Mouse (Mus musculus): ENCODE data around the gene Cnksr2. TPM values are rescaled to one million over a fixed set of nuclear protein-coding genes. Genes with fewer than 3 reads are reported as not detected.

Cnksr2 gene
- polyA plus RNA-seq, 1 experiment from 2014 or later: 3.6 TPM

GRCm38 (mm10) chrX:157920093-157920492 is 123.0 kb downstream of the Cnksr2 start:
- no peaks in the 10 kb centered on the region for H3K4me1 ChIP-seq (ENCODE audit: control insufficient read depth, insufficient read depth, low read length)
- H3K9me3 ChIP-seq (ENCODE audit: control insufficient read depth, low read depth, low read length): no peaks in the 10 kb centered on the region
- no peaks in the 10 kb centered on the region for H3K27me3 ChIP-seq (ENCODE audit: control insufficient read depth, insufficient read depth, low read length)
- no peaks in the 10 kb centered on the region for H3K36me3 ChIP-seq (ENCODE audit: control insufficient read depth, insufficient read depth, low read length)
- H3K4me2 ChIP-seq (replicated peaks; ENCODE audit: low read depth, low read length): no peak overlapping the region
- 82% methylated on average over 3 of the region's 3 CpGs for WGBS
- no peak overlapping the region for H3K9ac ChIP-seq (replicated peaks; ENCODE audit: low read depth, low read length)
- no peak for ATAC-seq (ENCODE audit: insufficient number of reproducible peaks, insufficient read depth, low FRiP score, low read depth)
- no peak overlapping the region for H3K4me3 ChIP-seq (ENCODE audit: low read depth, low read length)
- no peak overlapping the region for H3K27ac ChIP-seq (ENCODE audit: low read length)

GRCm38 (mm10) chrX:157829983-157830382 is 213.1 kb downstream of the Cnksr2 start:
- no peaks in the 10 kb centered on the region for H3K27me3 ChIP-seq (ENCODE audit: control insufficient read depth, insufficient read depth, low read length)
- no peak overlapping the region for H3K4me2 ChIP-seq (replicated peaks; ENCODE audit: low read depth, low read length)
- H3K36me3 ChIP-seq (ENCODE audit: control insufficient read depth, insufficient read depth, low read length): no peaks in the 10 kb centered on the region
- WGBS: 75% methylated on average over 4 of the region's 4 CpGs
- no peak overlapping the region for H3K4me3 ChIP-seq (ENCODE audit: low read depth, low read length)
- ATAC-seq (ENCODE audit: insufficient number of reproducible peaks, insufficient read depth, low FRiP score, low read depth): no peak
- H3K9ac ChIP-seq (replicated peaks; ENCODE audit: low read depth, low read length): no peak overlapping the region
- H3K27ac ChIP-seq (ENCODE audit: low read length): no peak overlapping the region
- H3K9me3 ChIP-seq (ENCODE audit: control insufficient read depth, low read depth, low read length): no peaks in the 10 kb centered on the region
- no peaks in the 10 kb centered on the region for H3K4me1 ChIP-seq (ENCODE audit: control insufficient read depth, insufficient read depth, low read length)

- Histone ChIP-seq H3K4me1 (ENCODE audit: control insufficient read depth, insufficient read depth, low read length) (no peaks in the 10 kb centered on the region), H3K9me3 (ENCODE audit: control insufficient read depth, low read depth, low read length) (no peaks in the 10 kb centered on the region), H3K36me3 (ENCODE audit: control insufficient read depth, insufficient read depth, low read length) (no peaks in the 10 kb centered on the region), H3K4me2 (replicated peaks; ENCODE audit: low read depth, low read length) (no peak overlapping the region), H3K4me3 (ENCODE audit: low read depth, low read length) (no peak overlapping the region), H3K9ac (replicated peaks; ENCODE audit: low read depth, low read length) (no peak overlapping the region), H3K27me3 (ENCODE audit: control insufficient read depth, insufficient read depth, low read length) (no peaks in the 10 kb centered on the region), H3K27ac (ENCODE audit: low read length) (no peak overlapping the region)
- ATAC-seq (ENCODE audit: insufficient number of reproducible peaks, insufficient read depth, low FRiP score, low read depth): no peak
- WGBS: 85% methylated on average over 13 of the region's 13 CpGs
Measured at GRCm38 (mm10) chrX:157818921-157819260, 224.2 kb downstream of the Cnksr2 start.

GRCm38 (mm10) chrX:157818207-157818920 is 224.7 kb downstream of the Cnksr2 start, which contains the start of gene Klhl34:
Klhl34 (plus strand) TSS chrX:157818435.
- Histone ChIP-seq H3K9me3 (ENCODE audit: control insufficient read depth, low read depth, low read length) (no peaks in the 10 kb centered on the region), H3K4me1 (ENCODE audit: control insufficient read depth, insufficient read depth, low read length) (no peaks in the 10 kb centered on the region), H3K9ac (replicated peaks; ENCODE audit: low read depth, low read length) (no peak within 1 kb of the TSS), H3K36me3 (ENCODE audit: control insufficient read depth, insufficient read depth, low read length) (no peaks in the 10 kb centered on the region), H3K4me2 (replicated peaks; ENCODE audit: low read depth, low read length) (peak within 1 kb of the TSS; percentile 47), H3K27me3 (ENCODE audit: control insufficient read depth, insufficient read depth, low read length) (no peaks in the 10 kb centered on the region), H3K27ac (ENCODE audit: low read length) (no peak within 1 kb of the TSS), H3K4me3 (ENCODE audit: low read depth, low read length) (peak within 1 kb of the TSS; percentile 12; the same call in 1 of the 2 replicates)
- no peak for ATAC-seq (ENCODE audit: insufficient number of reproducible peaks, insufficient read depth, low FRiP score, low read depth)
- 48% methylated on average over 28 of the region's 28 CpGs for WGBS

GRCm38 (mm10) chrX:157817571-157818206 is 225.4 kb downstream of the Cnksr2 start:
- Histone ChIP-seq H3K36me3 (ENCODE audit: control insufficient read depth, insufficient read depth, low read length) (no peaks in the 10 kb centered on the region), H3K9me3 (ENCODE audit: control insufficient read depth, low read depth, low read length) (no peaks in the 10 kb centered on the region), H3K27me3 (ENCODE audit: control insufficient read depth, insufficient read depth, low read length) (no peaks in the 10 kb centered on the region), H3K4me3 (ENCODE audit: low read depth, low read length) (peak overlapping the region; percentile 12; the same call in 1 of the 2 replicates), H3K9ac (replicated peaks; ENCODE audit: low read depth, low read length) (no peak overlapping the region), H3K27ac (ENCODE audit: low read length) (no peak overlapping the region), H3K4me1 (ENCODE audit: control insufficient read depth, insufficient read depth, low read length) (no peaks in the 10 kb centered on the region), H3K4me2 (replicated peaks; ENCODE audit: low read depth, low read length) (peak overlapping the region; percentile 47)
- peak; percentile 46; the same call in 1 of the 2 replicates for ATAC-seq (ENCODE audit: insufficient number of reproducible peaks, insufficient read depth, low FRiP score, low read depth)
- 26% methylated on average over 30 of the region's 31 CpGs for WGBS

- no peaks in the 10 kb centered on the region for H3K27me3 ChIP-seq (ENCODE audit: control insufficient read depth, insufficient read depth, low read length)
- no peaks in the 10 kb centered on the region for H3K36me3 ChIP-seq (ENCODE audit: control insufficient read depth, insufficient read depth, low read length)
- H3K9ac ChIP-seq (replicated peaks; ENCODE audit: low read depth, low read length): no peak overlapping the region
- H3K4me2 ChIP-seq (replicated peaks; ENCODE audit: low read depth, low read length): no peak overlapping the region
- no peaks in the 10 kb centered on the region for H3K4me1 ChIP-seq (ENCODE audit: control insufficient read depth, insufficient read depth, low read length)
- ATAC-seq (ENCODE audit: insufficient number of reproducible peaks, insufficient read depth, low FRiP score, low read depth): no peak
- 64% methylated on average over 1 of the region's 1 CpGs for WGBS
- H3K4me3 ChIP-seq (ENCODE audit: low read depth, low read length): no peak overlapping the region
- H3K27ac ChIP-seq (ENCODE audit: low read length): no peak overlapping the region
- H3K9me3 ChIP-seq (ENCODE audit: control insufficient read depth, low read depth, low read length): no peaks in the 10 kb centered on the region
Measured at GRCm38 (mm10) chrX:157809721-157810120, 233.4 kb downstream of the Cnksr2 start.

- H3K36me3 ChIP-seq (ENCODE audit: control insufficient read depth, insufficient read depth, low read length): no peaks in the 10 kb centered on the region
- no peaks in the 10 kb centered on the region for H3K27me3 ChIP-seq (ENCODE audit: control insufficient read depth, insufficient read depth, low read length)
- H3K4me1 ChIP-seq (ENCODE audit: control insufficient read depth, insufficient read depth, low read length): no peaks in the 10 kb centered on the region
- no peak for ATAC-seq (ENCODE audit: insufficient number of reproducible peaks, insufficient read depth, low FRiP score, low read depth)
- WGBS: 90% methylated on average over 2 of the region's 2 CpGs
- no peak overlapping the region for H3K4me2 ChIP-seq (replicated peaks; ENCODE audit: low read depth, low read length)
- H3K27ac ChIP-seq (ENCODE audit: low read length): no peak overlapping the region
- H3K9ac ChIP-seq (replicated peaks; ENCODE audit: low read depth, low read length): no peak overlapping the region
- no peaks in the 10 kb centered on the region for H3K9me3 ChIP-seq (ENCODE audit: control insufficient read depth, low read depth, low read length)
- H3K4me3 ChIP-seq (ENCODE audit: low read depth, low read length): no peak overlapping the region
Measured at GRCm38 (mm10) chrX:157801669-157802068, 241.4 kb downstream of the Cnksr2 start.

All from stomach, embryonic 14.5 days (tissue).